Mouse (Mus musculus) skeletal muscle tissue, adult 2 months (tissue): ENCODE measurements around the gene Fcer1g.
A peak's percentile ranks its signal among the peaks of the same experiment; 100 is the strongest.
"Not testable (repeated sequence)": the region's sequence is repeated elsewhere in the genome, so short reads cannot be mapped to it uniquely, and the experiment has no call there.

Experiments
- DNase-seq: peaks from one replicate; pipeline ENCODE4 v3.0.0-alpha.2; 2012; ENCODE audit warnings: low read depth, low spot score

Gene Fcer1g

DNA sequence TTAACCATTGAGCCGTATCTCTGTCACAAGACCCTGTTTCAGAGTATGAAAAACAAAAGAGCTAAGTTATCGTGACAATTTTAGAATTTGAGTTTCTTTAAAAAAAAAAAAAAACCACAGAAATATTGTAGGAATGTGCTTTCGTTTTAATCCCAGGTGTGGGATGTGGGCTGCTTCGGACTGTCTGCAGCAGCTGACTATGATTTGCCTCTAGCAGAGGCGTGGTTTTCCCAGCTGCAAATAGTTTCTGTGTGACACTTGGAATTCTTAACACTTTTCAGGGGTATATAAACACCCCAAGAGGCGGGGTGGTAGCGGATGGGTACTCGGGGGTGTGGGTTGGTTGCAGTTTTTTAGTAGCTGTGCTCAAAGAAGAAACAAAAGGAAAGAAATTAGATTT lies 11.2 kb upstream of the Fcer1g start:
- DNase-seq = no peak

DNA sequence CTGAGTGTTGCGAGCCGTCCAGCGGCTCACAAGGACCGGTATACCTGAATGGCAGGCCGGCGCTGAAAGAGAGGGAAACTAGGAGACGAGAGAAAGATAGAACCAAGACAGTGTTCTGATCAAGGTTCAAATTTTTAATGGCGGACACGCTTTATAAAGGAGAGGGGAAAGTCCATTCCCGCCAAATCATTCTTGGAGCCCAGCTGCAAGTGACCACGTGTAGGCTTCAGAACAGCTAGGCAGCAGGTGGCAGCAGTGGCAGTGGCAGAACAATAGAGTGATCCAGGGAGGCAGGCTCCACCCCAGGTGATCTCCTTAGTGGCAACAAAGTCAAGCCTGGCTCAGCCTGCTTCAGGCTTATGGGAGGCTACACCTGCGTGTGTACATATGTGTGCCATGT lies 7.8 kb upstream of the Fcer1g start:
- DNase-seq = not testable (repeated sequence)

DNA sequence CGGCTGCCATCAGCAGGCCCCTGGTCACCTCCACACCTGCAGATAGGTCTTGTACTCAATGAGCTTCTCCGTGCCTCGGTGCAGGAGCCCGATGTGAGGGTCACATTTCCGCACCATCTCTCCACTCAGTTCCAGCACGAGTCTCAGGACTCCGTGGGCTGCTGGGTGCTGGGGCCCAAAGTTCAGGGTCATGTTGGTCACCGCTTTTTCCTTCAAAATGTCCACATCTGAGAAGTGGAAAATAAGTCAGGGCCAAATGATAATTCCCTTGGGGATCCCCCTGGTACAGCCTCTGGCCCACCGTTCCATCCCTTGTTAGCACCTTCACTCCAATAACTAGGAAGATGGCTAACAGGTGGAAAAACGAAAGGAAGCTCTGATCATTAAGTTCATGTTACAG lies 6.7 kb upstream of the Fcer1g start:
- no peak for DNase-seq

DNA sequence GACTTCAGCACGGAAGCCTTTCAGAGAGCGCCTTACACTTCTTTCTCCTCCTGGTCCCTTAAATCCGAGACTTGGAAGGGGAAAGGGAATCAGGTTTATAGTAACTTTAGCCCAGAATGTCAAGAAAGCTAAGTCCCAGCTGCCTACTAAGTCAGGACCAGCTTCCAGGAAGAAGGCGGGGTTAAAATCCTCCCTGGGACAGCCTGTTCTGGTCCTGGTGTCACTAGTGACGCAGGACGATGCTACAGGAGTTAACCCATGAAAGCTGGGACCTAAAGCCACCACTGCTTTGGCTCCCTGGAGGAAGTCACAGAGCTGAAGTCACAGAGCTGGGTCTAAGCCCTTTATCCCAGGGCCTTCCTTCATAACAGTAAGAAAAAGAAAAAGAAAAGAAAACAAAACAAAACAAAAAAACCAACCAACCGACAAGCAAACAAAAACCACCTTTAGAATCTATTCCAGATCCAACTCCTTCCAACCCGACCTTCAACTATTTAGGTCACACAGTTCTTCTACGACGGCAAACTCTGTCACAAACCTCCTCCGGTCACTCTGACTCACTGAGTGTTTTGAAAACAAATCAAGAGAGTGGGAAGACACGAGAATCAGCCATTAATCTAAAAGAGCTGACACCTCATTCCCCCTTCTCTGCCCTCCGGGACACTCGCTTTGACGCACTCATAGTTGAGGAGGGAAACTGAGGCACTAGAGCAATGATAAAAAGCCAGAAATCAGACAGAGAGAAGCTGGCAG lies 6.0 kb upstream of the Fcer1g start:
- DNase-seq = peak; percentile 86

DNA sequence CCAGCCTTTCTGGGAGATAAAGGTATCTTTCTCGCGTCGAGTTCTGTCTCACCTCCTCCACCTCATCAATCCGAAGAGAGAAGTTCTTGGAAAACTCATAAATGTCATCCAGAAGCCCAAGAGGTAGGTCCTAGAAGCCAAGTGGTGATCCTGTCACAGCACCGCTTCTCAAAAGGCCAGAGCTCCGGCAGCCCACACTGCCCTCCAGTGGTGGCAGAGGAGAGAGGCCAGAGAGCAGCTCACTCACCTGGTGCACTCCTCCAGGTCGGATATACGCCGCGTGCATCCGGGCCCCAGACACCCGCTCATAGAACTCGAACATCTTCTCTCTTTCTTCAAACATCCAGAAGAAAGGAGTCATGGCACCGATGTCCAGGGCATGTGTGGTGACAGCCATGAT lies 4.3 kb upstream of the Fcer1g start:
- DNase-seq = no peak

DNA sequence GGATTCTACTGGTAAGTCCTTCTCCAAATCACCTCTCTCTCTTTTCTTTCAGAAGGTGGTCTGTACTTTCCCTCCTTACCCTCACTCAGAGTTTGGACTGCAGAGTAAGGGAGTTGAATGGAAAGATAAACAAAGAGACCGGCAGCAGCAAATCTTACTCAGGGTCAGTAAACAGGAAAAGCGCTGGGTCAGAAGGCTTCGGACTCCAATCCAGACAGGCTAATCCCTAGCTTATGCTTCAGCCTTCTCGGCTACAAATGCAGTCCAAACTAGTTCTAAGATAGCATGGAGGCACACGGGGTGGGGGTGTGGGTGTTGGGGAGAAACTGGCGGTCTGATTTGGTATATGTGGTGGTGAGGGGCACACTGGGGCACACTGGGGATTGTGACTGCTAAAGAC lies 3.3 kb upstream of the Fcer1g start:
- DNase-seq = no peak

DNA sequence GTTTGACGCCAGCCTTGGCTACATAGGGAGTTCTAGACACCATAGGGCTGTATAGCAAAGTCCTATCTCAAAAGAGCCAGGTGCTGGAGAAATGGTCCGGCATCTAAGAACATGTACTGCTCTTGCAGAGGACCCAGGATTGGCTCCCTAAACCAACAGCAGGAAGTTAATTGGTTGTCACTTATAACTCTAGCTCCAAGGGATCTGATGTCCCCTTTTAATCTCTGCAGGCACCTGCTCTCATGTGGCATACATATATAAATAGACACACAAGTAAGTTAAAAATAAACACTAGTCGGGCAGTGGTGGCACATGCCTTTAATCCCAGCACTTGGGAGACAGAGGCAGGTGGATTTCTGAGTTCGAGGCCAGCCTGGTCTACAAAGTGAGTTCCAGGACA lies 1.6 kb upstream of the Fcer1g start:
- DNase-seq = peak; percentile 73

DNA sequence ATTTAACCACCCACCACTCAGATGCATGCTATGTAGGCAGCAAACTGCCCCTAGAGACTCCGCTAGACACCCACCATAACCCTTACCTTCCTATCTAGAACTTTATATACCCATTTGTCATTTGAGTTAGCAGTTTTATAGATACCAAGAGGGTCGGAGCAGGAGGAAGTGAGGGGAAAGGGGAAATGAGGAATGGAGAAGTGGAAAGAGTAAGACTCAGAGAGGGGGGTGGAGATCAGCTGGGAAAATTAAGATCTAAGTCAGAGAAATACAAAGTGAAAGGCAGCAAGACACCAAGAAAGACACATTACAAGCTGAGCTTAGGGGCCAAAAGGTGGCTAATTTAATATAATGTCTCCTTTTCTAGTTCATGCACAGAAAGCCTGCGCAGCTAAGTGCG lies 373 bp upstream of the Fcer1g start:
- DNase-seq = no peak

DNA sequence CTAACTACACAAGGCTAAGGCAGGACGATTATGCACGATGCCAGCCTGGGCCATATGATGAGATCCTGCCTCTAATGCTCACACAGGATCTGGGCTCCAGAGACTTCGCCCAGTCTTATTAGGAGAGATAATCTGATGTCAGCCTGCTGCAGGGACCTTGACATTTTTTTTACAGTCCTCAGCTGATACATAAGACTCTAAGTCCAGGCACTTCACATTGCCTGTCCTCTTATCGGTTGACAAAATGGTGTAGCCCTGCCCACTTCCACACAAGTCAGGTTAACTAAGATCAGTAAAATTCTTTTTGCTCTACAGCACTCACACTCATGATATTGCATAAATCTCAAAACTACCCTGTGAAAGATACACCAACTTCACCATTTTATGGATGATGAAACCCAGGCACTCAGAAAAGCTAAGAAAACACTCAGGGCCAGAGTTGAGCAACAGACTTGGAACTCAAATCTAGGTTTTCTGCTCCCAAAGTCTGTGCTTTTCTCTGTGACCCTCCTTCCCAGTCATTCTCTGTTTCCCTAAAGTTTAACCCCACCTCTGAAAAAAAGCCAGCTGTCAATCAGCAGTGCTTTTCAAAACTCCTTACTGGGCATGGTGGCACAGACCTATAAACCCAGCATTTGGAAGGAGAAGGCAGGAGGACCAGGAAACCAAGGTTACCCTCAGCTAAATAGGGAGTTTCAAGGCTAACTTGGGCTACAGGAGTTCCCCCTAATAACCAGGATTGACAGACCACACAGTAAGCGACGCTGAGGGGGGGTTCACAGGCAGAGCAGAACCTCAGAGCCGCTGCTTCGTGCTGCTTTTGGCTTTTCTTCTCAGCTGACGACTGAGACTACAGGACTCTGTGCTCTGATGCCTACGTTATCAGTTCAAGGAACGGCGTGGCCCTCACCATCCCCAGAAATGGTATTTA lies 1.1 kb downstream of the Fcer1g start:
- no peak for DNase-seq

DNA sequence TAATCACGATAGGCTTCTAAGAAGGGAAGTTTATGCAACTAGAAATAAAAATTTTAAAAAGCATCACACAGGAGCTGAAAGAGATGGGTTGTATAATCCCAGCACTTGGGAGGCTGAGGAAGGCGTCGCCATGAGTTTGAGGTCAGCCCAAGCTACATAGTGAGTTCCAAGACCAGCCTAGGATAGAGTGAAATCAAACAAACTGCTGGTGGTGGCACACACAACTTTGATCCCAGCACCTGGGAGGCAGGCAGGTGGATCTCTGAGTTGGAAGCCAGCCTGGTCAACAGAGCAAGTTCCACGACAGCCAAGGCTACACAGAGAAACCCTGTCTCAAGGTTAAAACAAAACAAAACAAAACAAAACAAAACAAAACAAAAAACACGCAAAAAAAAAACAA lies 1.8 kb downstream of the Fcer1g start:
- no peak for DNase-seq

DNA sequence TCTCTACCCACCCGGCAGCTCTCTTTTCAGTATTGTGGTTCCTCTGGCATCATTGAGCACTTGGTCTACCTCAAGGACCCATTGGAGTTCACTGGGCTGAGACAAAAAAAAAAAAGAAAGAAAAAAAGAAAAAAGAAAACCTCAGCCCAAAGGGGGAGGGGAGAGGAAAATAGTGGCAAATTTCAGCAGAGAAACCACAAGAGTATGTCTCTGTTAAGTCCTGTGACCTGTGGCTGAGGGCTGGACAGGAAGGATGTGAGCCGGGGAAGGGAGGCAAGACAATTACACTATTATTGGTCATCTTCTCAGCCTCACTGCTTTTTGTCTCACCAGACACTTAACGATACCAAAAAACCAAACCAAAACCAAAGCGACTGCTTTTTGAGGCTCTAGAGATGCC lies 2.3 kb downstream of the Fcer1g start:
- DNase-seq = no peak

DNA sequence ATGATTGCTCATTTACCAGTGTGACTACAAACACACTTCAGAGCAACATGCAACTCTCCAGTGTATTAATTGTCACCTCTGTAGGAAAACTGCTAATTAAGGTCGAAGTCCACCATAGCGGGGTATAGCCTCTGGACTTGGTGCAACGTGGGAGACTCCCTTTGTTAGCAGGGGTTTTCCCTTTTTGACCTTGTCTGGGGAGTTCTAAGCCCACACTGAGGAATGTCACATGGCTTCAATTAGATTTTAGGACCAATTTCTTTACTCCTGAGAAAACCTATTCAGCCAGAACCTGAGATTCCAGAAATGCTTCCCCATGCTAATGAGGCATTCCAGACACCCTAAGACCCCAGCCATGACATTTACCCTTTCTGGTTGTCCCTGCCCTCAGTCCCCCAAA lies 4.0 kb downstream of the Fcer1g start:
- DNase-seq = no peak

DNA sequence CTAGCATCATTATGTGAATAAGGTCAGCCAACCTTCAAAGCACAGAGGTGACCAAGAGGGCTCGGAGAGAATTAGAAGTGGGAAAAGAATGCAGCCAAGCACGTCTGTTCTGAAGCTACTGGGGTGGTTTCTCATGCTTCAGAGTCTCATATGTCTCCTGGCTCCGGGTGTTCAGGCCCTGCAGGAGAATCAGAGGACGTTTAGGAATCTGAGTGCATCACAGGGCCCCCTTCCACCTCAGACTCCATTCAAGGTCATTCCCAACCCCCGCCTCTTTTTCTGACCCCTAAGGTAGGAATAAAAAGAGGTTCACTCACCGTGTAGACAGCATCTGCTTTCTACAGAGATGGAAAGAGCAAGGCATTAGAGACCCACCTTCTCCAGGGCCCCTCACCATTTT lies 4.4 kb downstream of the Fcer1g start:
- no peak for DNase-seq

DNA sequence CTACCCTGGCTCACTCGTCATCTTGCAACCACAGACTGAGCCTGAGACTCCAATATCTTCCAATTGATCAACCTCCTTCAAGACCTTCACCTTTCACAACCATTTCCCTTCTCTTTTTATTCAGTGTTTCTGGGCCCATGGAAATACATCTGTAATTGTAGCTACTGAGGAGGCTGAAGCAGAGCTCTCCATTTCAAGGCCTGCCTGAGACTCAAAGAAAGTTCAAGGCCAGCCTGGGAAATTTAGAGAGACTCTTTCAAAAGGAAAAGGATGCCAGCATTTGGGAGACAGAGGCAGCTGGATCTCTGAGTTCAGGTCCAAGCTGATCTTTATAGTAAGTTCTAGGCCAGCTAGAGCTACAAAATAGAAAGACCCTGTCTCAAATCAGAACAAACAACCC lies 6.3 kb downstream of the Fcer1g start:
- no peak for DNase-seq

DNA sequence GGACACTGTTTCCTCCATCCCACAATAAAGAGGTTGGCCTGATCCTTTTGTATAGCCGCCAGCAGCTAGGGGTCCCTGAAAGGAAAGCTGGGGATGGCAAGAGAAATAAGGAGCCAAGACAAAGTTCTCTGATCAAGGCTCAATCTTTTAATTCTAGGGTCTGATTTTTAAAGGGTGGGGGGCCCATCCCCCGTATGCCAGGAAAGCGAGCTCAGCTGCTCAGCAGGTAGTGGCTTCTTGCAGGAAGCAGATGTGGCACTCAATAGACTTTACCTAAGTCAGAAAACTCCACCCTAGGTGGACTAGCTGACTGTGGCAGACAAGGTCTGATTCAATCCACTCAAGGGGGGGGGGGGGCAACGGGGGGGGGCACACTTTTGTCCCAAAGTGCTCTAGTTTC lies 7.4 kb downstream of the Fcer1g start:
- DNase-seq = no peak

DNA sequence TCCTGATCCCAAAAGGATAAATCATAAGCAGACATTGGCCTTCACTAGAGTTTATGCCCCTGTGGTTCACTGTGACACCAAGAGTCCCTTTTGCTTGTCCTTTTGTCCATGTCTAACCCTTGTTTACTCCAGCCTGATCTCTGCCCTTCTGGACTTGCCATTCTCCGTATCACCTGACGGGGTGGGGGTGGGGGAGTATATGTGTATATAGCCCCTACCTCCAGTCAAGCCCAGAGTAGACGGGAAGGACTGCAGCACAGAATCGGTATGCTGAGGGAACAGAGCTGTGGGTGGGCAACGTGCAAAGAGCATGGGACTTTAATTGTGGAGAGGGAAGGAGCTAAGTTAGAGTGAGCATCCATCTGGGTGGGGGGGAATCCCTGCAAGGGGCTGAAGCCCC lies 9.3 kb downstream of the Fcer1g start, which contains the start of gene Apoa2:
Apoa2 (plus strand) TSS at position 198 of the 400 bp plus-strand sequence.
- no peak for DNase-seq

DNA sequence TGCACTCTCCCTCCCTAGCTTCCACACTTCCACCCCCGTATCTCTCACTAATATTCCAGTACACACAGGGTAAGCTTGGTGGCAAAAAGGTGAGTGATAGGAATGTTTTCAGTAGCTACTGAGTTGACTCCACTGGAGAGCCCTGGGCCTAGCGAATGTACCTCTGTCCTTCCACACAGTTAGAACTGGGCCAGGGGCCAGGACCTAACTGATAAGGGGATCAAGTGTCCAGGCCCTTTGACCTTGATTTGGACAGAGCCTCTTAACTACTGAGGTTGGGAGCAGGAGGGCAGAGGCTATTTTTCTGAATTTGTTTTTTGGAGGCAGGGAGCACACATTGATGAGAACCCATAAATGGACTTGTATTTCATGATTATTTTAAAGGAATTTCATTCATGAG lies 10.4 kb downstream of the Fcer1g start:
- DNase-seq = no peak

DNA sequence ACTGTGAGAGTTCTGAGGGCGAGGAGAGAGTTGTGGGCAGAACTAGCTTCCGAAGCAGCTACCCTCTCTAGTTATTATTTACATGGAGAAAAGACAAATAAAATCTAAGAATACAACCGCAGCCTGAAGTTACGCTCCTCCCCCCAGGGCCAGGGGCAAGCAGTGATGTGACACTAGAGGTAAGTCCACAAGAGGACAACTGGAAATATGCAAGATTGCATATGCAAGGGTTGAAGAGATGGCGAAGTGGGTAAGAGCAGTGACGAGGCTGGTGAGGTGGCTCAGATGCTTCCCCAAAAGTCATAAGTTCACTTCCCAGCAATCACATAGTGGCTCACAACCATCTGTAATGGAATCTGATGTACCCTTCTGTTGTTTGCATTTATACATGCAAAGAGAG lies 11.0 kb downstream of the Fcer1g start:
- DNase-seq = no peak

DNA sequence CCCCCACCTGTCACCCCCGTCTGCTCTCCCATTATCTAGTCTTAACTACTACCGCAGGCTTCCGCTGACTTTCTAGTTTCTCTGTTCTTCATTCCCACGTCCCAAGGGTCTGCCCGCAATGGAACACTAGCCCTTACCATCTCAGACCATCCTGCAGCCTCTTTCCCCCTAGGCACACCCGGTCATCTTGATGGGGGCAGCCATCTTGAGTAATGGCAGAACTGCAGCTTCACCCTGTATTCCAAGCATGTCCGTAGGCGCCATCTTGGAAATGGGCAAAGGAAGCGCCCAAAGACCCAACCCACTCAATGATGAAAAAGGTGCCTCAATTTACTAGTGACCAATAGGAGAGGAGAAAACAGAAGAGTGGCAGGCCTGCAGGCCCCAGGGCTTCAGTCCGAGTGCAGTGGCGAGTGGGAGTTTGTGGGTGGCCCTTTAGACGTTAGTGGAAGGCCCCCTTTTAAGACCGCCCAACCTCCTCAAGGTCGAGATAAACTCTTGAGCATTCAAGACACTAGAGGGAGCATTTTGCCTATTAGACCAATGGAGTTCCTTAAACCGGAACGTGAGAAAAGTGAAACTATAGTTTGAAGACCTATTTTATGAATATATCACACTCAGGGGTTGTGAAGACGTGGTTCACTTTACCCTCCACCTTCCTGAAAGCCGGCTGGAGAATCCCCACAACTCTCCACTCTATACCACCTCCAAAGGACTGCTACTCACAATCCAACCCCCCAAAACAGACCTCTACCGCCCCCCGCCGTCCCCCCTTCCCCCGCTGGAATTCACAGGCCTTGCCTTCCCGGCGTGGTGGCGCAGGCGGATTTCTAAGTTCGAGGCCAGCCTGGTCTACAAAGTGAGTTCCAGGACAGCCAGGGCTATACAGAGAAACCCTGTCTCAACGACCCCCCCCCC lies 11.7 kb downstream of the Fcer1g start, which contains the start of gene Tomm40l:
Tomm40l (minus strand) TSS at position 277 of the 918 bp plus-strand sequence.
- DNase-seq = peak; percentile 99

DNA sequence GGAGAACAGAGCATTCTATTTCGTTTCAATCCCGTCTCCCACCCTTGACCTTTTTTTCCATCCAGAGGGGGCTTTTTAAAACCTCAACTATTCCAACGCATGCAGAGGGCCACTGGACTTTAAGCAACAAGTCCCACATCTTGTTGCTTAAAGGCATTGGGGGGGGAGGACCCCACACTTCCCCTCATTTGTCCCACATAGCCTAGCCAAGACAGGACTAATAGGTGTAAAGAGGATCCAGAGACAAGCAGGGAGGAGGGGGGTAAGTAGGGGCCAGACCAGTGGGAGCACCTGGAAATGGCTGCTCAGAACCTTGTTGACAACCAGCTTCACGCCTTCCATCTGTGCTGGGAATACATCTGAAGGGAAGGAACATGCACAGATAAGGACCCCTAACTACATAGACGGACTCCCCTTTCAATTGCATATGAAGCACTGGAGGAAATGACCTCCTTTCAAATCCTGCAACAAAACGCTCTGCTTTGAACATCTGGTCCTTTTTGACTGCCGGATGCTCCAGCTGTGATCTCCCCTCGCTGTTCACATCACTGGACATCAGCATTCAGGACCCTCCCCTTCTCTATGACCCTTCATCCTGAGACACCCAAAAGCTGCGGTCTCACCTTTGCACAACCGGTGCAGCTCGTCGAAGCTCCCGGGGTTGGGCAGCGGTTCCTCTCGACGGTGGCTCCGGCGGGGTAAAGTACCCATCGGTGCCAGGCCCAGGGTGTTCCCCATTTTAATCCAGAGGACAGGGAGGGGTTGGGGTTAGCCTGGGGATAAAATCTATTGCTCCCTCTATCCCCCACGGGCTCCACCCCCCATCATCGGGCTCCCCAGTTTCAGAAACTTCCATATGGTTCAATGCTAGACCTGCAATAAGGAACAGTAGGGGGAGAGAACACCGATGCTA lies 12.6 kb downstream of the Fcer1g start:
- DNase-seq = no peak

DNA sequence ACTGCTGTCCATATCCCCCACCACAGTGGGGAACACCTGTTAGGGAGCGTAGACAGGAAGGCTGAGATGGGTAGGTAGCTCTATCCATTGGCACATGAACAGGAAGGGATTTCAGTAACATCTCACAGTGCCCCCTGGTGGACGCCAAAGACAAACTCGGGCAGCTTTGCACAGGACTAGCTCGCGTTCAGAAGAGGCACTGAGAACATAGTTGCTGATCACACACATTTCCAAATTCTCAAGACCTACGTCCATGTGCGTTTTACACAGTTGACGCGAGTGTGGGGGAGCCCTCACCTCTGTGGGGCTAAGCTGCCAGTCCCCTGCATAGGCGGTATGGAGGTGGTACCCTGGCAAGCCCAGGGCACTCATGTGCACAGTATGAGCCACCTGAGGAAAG lies 13.3 kb downstream of the Fcer1g start:
- peak; percentile 83 for DNase-seq
